Mouse (Mus musculus) stomach, embryonic 16.5 days (tissue): ENCODE measurements at regions not wholly inside any gene's neighbourhood (a gene's known extent, or its start where the extent isn't known, plus 50 kb on each side); places are given as distances from the start of the nearest gene placed in this dataset.

Source experiments
- ATAC-seq: fragments of 200-750 bp; cut with Nextera tagmentation; 2 replicates; pipeline ENCODE4 v1.8.0; 2017; ENCODE audit warnings: moderate number of reproducible peaks, moderate TSS enrichment; ENCODE audit not compliant: insufficient read depth, low FRiP score
- H3K27ac ChIP-seq: fragments of 300-500 bp; sonication (generic); 2 replicates; pipeline ENCODE4 v1.5.1; 2014; ENCODE audit warnings: low read length
- H3K27me3 ChIP-seq: fragments of 300-500 bp; sonication (generic); 2 replicates; pipeline ENCODE4 v1.6.1; 2014; ENCODE audit warnings: low read length, control low read depth, mixed read lengths; ENCODE audit not compliant: control insufficient read depth, insufficient read depth
- H3K36me3 ChIP-seq: fragments of 300-500 bp; sonication (generic); 2 replicates; pipeline ENCODE4 v1.6.1; 2014; ENCODE audit warnings: low read length; ENCODE audit not compliant: control insufficient read depth, insufficient read depth
- H3K4me1 ChIP-seq: fragments of 300-500 bp; sonication (generic); 2 replicates; pipeline ENCODE4 v1.6.1; 2014; ENCODE audit warnings: low read length, control low read depth, mixed read lengths; ENCODE audit not compliant: control insufficient read depth, insufficient read depth
- H3K4me2 ChIP-seq: fragments of 300-500 bp; sonication (generic); 2 replicates; pipeline ENCODE4 v1.6.1; 2014; ENCODE audit warnings: low read depth, low read length, mixed read lengths
- H3K4me3 ChIP-seq: fragments of 300-500 bp; sonication (generic); replicated peaks from 2 replicates; pipeline ENCODE4 v1.5.1; 2014; ENCODE audit warnings: mild to moderate bottlenecking, low read length
- H3K9ac ChIP-seq: fragments of 300-500 bp; sonication (generic); 2 replicates; pipeline ENCODE4 v1.6.1; 2014; ENCODE audit warnings: low read length
- H3K9me3 ChIP-seq: fragments of 300-500 bp; sonication (generic); replicated peaks from 2 replicates; pipeline ENCODE4 v1.6.1; 2016; ENCODE audit warnings: low read length, control low read depth; ENCODE audit not compliant: control insufficient read depth
- WGBS: fragments of 180-500 bp; shearing (Covaris S2); extraction: QIAGEN DNeasy Blood & Tissue Kit; methylation state at CpG from one replicate; pipeline ENCODE4 v1.1.7; 2014; 5-methylcytosine and 5-hydroxymethylcytosine counted together

- no peaks in the 10 kb centered on the region for H3K36me3 ChIP-seq
- H3K9me3 ChIP-seq, result no peaks in the 10 kb centered on the region
- no peak overlapping the region for H3K27ac ChIP-seq
- no peak for ATAC-seq
- 83% methylated on average over 8 of the region's 8 CpGs for WGBS
- H3K27me3 ChIP-seq, result no peaks in the 10 kb centered on the region
- H3K4me3 ChIP-seq, result no peak overlapping the region
- no peak overlapping the region for H3K9ac ChIP-seq
- H3K4me1 ChIP-seq, result no peaks in the 10 kb centered on the region
- no peak overlapping the region for H3K4me2 ChIP-seq
These were observed 434.1 kb upstream of the Ccnh start for GRCm38 (mm10) chr13:84754821-84755725.

DNA sequence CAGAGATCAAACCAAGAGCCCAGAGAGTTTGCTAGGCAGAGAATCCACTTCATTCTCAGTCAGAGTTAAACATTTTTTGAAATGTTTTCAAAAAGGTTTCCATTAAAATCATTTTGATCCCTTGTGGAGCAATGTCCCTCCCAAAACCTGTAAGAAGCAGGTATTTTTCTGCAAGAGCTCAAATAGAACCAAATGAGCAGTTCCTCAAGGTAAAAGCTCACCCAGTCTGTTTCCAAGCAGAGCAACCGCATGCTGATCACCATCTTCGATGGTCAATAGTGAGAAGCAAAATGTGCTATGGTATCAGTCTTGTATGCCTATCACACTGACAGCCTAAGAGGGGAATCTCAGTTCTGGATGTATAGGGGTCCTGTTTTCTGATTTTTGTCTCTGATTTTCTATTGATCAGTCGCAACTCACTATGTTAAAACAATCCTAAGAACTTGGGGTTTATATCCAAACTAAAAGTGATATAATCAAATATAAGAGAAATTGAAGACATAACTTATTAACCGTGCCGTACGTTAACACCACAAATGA, 432.3 kb upstream of the Ccnh start:
- Histone ChIP-seq H3K4me3 (no peak overlapping the region), H3K27me3 (no peaks in the 10 kb centered on the region), H3K4me2 (no peak overlapping the region), H3K9me3 (no peaks in the 10 kb centered on the region), H3K4me1 (no peaks in the 10 kb centered on the region), H3K27ac (no peak overlapping the region), H3K36me3 (no peaks in the 10 kb centered on the region), H3K9ac (no peak overlapping the region)
- WGBS, result 91% methylated on average over 6 of the region's 6 CpGs
- ATAC-seq, result no peak

- Histone ChIP-seq H3K27ac (no peak overlapping the region), H3K4me3 (no peak overlapping the region), H3K4me2 (no peak overlapping the region), H3K4me1 (no peaks in the 10 kb centered on the region), H3K9ac (no peak overlapping the region), H3K27me3 (no peaks in the 10 kb centered on the region), H3K9me3 (no peaks in the 10 kb centered on the region), H3K36me3 (no peaks in the 10 kb centered on the region)
- no peak for ATAC-seq
- 52% methylated on average over 10 of the region's 10 CpGs for WGBS
These were observed 431.2 kb upstream of the Ccnh start for GRCm38 (mm10) chr13:84757896-84758567.

DNA sequence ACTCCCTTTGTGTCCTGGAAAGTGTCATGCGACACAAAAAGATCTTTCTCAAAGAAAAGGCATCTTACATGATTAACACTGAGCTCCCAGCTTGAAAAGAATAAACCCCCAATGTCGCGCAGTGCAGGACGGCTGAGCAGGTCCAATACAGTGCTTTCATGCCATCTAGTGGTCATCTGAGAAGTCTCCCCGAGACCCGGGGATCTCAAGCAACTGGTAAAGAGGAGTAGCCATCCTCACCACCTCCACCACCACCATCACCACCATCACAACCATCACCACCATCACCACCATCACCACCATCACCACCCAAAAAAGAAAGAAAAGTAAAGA, 430.7 kb upstream of the Ccnh start:
- Histone ChIP-seq H3K27me3 (no peaks in the 10 kb centered on the region), H3K27ac (no peak overlapping the region), H3K36me3 (no peaks in the 10 kb centered on the region), H3K9me3 (no peaks in the 10 kb centered on the region), H3K4me2 (no peak overlapping the region), H3K4me1 (no peaks in the 10 kb centered on the region), H3K4me3 (no peak overlapping the region), H3K9ac (no peak overlapping the region)
- ATAC-seq, result 0 out of 2 replicates have a peak, but pooled peaks have one; percentile 71
- 0% methylated on average over 6 of the region's 6 CpGs for WGBS

- Histone ChIP-seq H3K9ac (no peak overlapping the region), H3K4me2 (no peak overlapping the region), H3K4me3 (no peak overlapping the region), H3K36me3 (no peaks in the 10 kb centered on the region), H3K4me1 (no peaks in the 10 kb centered on the region), H3K27ac (no peak overlapping the region), H3K9me3 (no peaks in the 10 kb centered on the region), H3K27me3 (no peaks in the 10 kb centered on the region)
- WGBS, result 59% methylated on average over 7 of the region's 7 CpGs
- ATAC-seq, result no peak
These were observed 430.1 kb upstream of the Ccnh start for GRCm38 (mm10) chr13:84759061-84759460.

DNA sequence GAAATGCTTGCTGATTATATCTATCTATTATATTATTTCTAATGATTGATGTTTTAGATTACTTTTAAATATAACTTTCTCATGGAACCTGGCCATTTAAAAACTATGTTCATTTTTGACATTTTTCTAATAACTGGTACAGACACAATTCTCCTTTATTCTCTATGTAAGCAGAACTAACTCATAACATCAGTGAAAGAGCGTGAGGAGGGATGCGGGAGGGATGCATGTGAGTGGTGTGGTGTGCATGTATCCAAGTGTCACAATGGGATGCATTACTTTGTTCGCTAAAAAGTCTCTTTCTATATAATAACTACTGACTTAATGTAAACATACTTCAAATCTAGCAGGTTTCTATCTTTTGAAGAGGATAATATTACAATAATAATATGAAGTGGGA, 428.7 kb upstream of the Ccnh start:
- WGBS, result 64% methylated on average over 3 of the region's 3 CpGs
- no peak overlapping the region for H3K27ac ChIP-seq
- no peak overlapping the region for H3K4me2 ChIP-seq
- no peak overlapping the region for H3K9ac ChIP-seq
- H3K36me3 ChIP-seq, result no peaks in the 10 kb centered on the region
- no peaks in the 10 kb centered on the region for H3K27me3 ChIP-seq
- no peak for ATAC-seq
- no peak overlapping the region for H3K4me3 ChIP-seq
- H3K4me1 ChIP-seq, result no peaks in the 10 kb centered on the region
- H3K9me3 ChIP-seq, result no peaks in the 10 kb centered on the region

- Histone ChIP-seq H3K9me3 (no peaks in the 10 kb centered on the region), H3K4me1 (no peaks in the 10 kb centered on the region), H3K9ac (no peak overlapping the region), H3K4me2 (no peak overlapping the region), H3K36me3 (no peaks in the 10 kb centered on the region), H3K4me3 (no peak overlapping the region), H3K27me3 (no peaks in the 10 kb centered on the region), H3K27ac (no peak overlapping the region)
- 65% methylated on average over 8 of the region's 8 CpGs for WGBS
- no peak for ATAC-seq
These were observed 428.2 kb upstream of the Ccnh start for GRCm38 (mm10) chr13:84760978-84761377.

GRCm38 (mm10) chr13:84761821-84762220, 427.4 kb upstream of the Ccnh start:
- H3K4me1 ChIP-seq, result no peaks in the 10 kb centered on the region
- no peak overlapping the region for H3K27ac ChIP-seq
- 42% methylated on average over 4 of the region's 4 CpGs for WGBS
- H3K9me3 ChIP-seq, result no peaks in the 10 kb centered on the region
- no peak for ATAC-seq
- H3K27me3 ChIP-seq, result no peaks in the 10 kb centered on the region
- no peak overlapping the region for H3K4me2 ChIP-seq
- no peaks in the 10 kb centered on the region for H3K36me3 ChIP-seq
- H3K9ac ChIP-seq, result no peak overlapping the region
- no peak overlapping the region for H3K4me3 ChIP-seq

DNA sequence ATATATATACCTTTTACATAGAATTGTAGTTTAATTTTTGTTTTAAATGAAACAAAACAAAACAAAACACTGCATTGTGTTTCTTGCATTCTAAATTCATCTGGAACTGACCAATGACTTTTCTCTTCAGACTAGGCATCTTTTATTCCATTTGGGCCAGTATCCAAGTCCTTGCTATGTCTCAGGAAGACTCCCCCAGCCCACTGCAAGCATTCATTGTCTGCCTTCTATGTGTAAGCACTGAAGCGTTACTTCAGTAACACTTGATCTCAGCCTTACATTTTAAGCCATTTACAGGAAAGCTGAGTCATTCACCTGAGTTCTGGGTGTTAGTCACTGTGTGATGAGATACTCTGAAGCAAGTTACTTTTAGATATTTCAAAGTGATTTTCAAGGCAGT, 425.3 kb upstream of the Ccnh start:
- 76% methylated on average over 1 of the region's 1 CpGs for WGBS
- H3K27ac ChIP-seq, result no peak overlapping the region
- no peaks in the 10 kb centered on the region for H3K36me3 ChIP-seq
- ATAC-seq, result no peak
- no peaks in the 10 kb centered on the region for H3K9me3 ChIP-seq
- no peak overlapping the region for H3K4me3 ChIP-seq
- no peak overlapping the region for H3K4me2 ChIP-seq
- no peaks in the 10 kb centered on the region for H3K27me3 ChIP-seq
- no peaks in the 10 kb centered on the region for H3K4me1 ChIP-seq
- no peak overlapping the region for H3K9ac ChIP-seq
